Mouse (Mus musculus): ENCODE results near the gene Ccdc62.

DNA sequence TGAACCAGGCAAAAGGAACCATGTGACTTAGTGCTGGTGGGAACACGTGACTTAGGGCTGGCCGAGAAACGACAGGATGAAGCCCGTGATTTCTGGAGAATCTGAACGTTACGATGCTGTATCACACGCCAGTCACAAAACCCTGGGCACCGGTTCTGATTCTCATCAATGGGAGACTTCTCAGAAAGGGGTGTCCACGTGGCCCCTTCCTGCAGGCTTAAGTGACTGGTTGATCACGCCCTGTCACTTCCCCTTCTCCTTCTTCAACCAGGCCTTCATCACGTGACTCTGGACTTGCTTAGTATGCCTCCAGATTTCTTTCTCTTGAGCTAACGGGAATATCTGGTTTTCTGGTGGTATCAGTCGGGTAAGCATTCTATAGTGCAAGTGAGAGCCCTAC, 33.1 kb upstream of the Ccdc62 start:
- TF ChIP-seq CTCF (IDR thresholded peaks at IDR 0.05; ENCODE audit: control insufficient read depth, insufficient read depth, low read length) (no peak), POLR2A (IDR thresholded peaks at IDR 0.05; ENCODE audit: borderline replicate concordance, control insufficient read depth, low read depth, low read length) (no peak)
